Mouse (Mus musculus) granulocyte monocyte progenitor cell, adult 5-6 weeks (primary cell): ENCODE measurements around the gene Neu2. TPM values are rescaled to one million over a fixed set of nuclear protein-coding genes. Genes with fewer than 3 reads are reported as not detected.
A peak's percentile ranks its signal among the peaks of the same experiment; 100 is the strongest.
"Not testable (repeated sequence)": the region's sequence is repeated elsewhere in the genome, so short reads cannot be mapped to it uniquely, and the experiment has no call there.

Source experiments
- ATAC-seq: replicated peaks from 2 replicates; pipeline ENCODE4 v1.8.0; 2016; ENCODE audit warnings: mild to moderate bottlenecking, moderate TSS enrichment, inconsistent platforms; ENCODE audit not compliant: poor library complexity, severe bottlenecking
- total RNA-seq, 2 experiments: library from RNA; stranded (forward) in 1 of 2; stranded (reverse) in 1 of 2; fragments of 200-712, 200-1000 nt in 1 of 2; fragments of >200 nt in 1 of 2; fragmentation: Nextera tagmentation in 1 of 2; gene quantifications; 2 replicates each; pipeline ENCODE4 v1.2.3; 2014 to 2017

Gene Neu2
- not detected in 2 replicates for total RNA-seq (2014; fragmentation: Nextera tagmentation)
- total RNA-seq (2017): not detected in 2 replicates

GRCm38 (mm10) chr1:87509561-87510165 lies at the start of gene Neu2:
Gene Neu2, plus strand, starts transcription at chr1:87509889.
- ATAC-seq: peak; percentile 30

GRCm38 (mm10) chr1:87467469-87467868 lies 42.2 kb upstream of the Neu2 start:
- no peak for ATAC-seq

- ATAC-seq: peak; percentile 70
Observed at GRCm38 (mm10) chr1:87468321-87468720, 41.4 kb upstream of the Neu2 start.

- not testable (repeated sequence) for ATAC-seq
Observed at GRCm38 (mm10) chr1:87469971-87470370, 39.7 kb upstream of the Neu2 start, which contains the start of gene Snorc. Gene Snorc, plus strand, starts transcription at chr1:87470271.

GRCm38 (mm10) chr1:87471914-87472313 lies 37.8 kb upstream of the Neu2 start:
- ATAC-seq: no peak

GRCm38 (mm10) chr1:87472576-87472975 lies 37.1 kb upstream of the Neu2 start:
- no peak for ATAC-seq

GRCm38 (mm10) chr1:87475076-87475895 lies 34.4 kb upstream of the Neu2 start:
- peak; percentile 22; the same call in 1 of the 2 replicates for ATAC-seq

- no peak for ATAC-seq
Observed at GRCm38 (mm10) chr1:87482546-87482945, 27.1 kb upstream of the Neu2 start.

GRCm38 (mm10) chr1:87486386-87486785 lies 23.3 kb upstream of the Neu2 start:
- ATAC-seq: no peak

- ATAC-seq: no peak
Observed at GRCm38 (mm10) chr1:87492285-87492684, 17.4 kb upstream of the Neu2 start.

GRCm38 (mm10) chr1:87493542-87493941 lies 16.1 kb upstream of the Neu2 start:
- no peak for ATAC-seq

- no peak for ATAC-seq
Observed at GRCm38 (mm10) chr1:87505524-87505923, 4.2 kb upstream of the Neu2 start.

- no peak for ATAC-seq
Observed at GRCm38 (mm10) chr1:87507857-87508256, 1.8 kb upstream of the Neu2 start.

- no peak for ATAC-seq
Observed at GRCm38 (mm10) chr1:87508591-87509560, 813 bp upstream of the Neu2 start.

- peak; percentile 58 for ATAC-seq
Observed at GRCm38 (mm10) chr1:87510166-87510691, 540 bp downstream of the Neu2 start.

- ATAC-seq: no peak
Observed at GRCm38 (mm10) chr1:87510845-87511244, 1.2 kb downstream of the Neu2 start.

GRCm38 (mm10) chr1:87520467-87520866 lies 10.8 kb downstream of the Neu2 start:
- ATAC-seq: no peak

GRCm38 (mm10) chr1:87521523-87521922 lies 11.8 kb downstream of the Neu2 start:
- no peak for ATAC-seq

- no peak for ATAC-seq
Observed at GRCm38 (mm10) chr1:87525041-87525440, 15.4 kb downstream of the Neu2 start.

- no peak for ATAC-seq
Observed at GRCm38 (mm10) chr1:87527191-87527590, 17.5 kb downstream of the Neu2 start.
